Mouse (Mus musculus): ENCODE data around the gene Mex3a. TPM values are rescaled to one million over a fixed set of nuclear protein-coding genes. Genes with fewer than 3 reads are reported as not detected.

Gene Mex3a
- total RNA-seq, 2 experiments from 2014 or later = 0.15 to 0.20 TPM

GRCm38 (mm10) chr3:88559596-88559995 is 27.4 kb downstream of the Mex3a start:
- Histone ChIP-seq H3K4me3 (no peak overlapping the region), H3K27ac (no peak overlapping the region)
- intact Hi-C loops (cut with DNase I) = no loop called here
- DNase-seq = no peak
- TF ChIP-seq CTCF (IDR thresholded peaks at IDR 0.05) = no peak

- DNase-seq = no peak
- Histone ChIP-seq H3K4me3 (no peak overlapping the region), H3K27ac (no peak overlapping the region)
- TF ChIP-seq CTCF (IDR thresholded peaks at IDR 0.05) = no peak
- intact Hi-C loops (cut with DNase I) = no loop called here
Observed at GRCm38 (mm10) chr3:88561989-88562388, 29.8 kb downstream of the Mex3a start.

GRCm38 (mm10) chr3:88563442-88563841 is 31.2 kb downstream of the Mex3a start:
- no peak overlapping the region for H3K4me3 ChIP-seq
- DNase-seq = no peak
- intact Hi-C loops (cut with DNase I) = no loop called here
- no peak for TF ChIP-seq CTCF (IDR thresholded peaks at IDR 0.05)
- peak overlapping the region; percentile 49 for H3K27ac ChIP-seq

GRCm38 (mm10) chr3:88563966-88564365 is 31.8 kb downstream of the Mex3a start:
- no peak for DNase-seq
- intact Hi-C loops (cut with DNase I) = no loop called here
- Histone ChIP-seq H3K27ac (peak overlapping the region; percentile 49), H3K4me3 (no peak overlapping the region)
- no peak for TF ChIP-seq CTCF (IDR thresholded peaks at IDR 0.05)

- Histone ChIP-seq H3K4me3 (no peak overlapping the region), H3K27ac (peak overlapping the region; percentile 71)
- no peak for TF ChIP-seq CTCF (IDR thresholded peaks at IDR 0.05)
- DNase-seq = peak; percentile 54
- intact Hi-C loops (cut with DNase I) = no loop called here
Observed at GRCm38 (mm10) chr3:88566116-88566515, 33.9 kb downstream of the Mex3a start.

GRCm38 (mm10) chr3:88566536-88567061 is 34.4 kb downstream of the Mex3a start:
- DNase-seq = peak; percentile 48
- TF ChIP-seq CTCF (IDR thresholded peaks at IDR 0.05) = no peak
- no peak overlapping the region for H3K4me3 ChIP-seq
- intact Hi-C loops (cut with DNase I) = no loop called here
- H3K27ac ChIP-seq = peak overlapping the region; percentile 71

- peak overlapping the region; percentile 63 for H3K27ac ChIP-seq
- intact Hi-C loops (cut with DNase I) = no loop called here
- TF ChIP-seq CTCF (IDR thresholded peaks at IDR 0.05) = no peak
- H3K4me3 ChIP-seq = no peak overlapping the region
- no peak for DNase-seq
Observed at GRCm38 (mm10) chr3:88567892-88568291, 35.7 kb downstream of the Mex3a start.

- no peak for DNase-seq
- H3K4me3 ChIP-seq = no peak overlapping the region
- intact Hi-C loops (cut with DNase I) = no loop called here
- no peak for TF ChIP-seq CTCF (IDR thresholded peaks at IDR 0.05)
- peak overlapping the region; percentile 63 for H3K27ac ChIP-seq
Observed at GRCm38 (mm10) chr3:88568615-88569014, 36.4 kb downstream of the Mex3a start.

GRCm38 (mm10) chr3:88569093-88569492 is 36.9 kb downstream of the Mex3a start:
- peak overlapping the region; percentile 63; the same call in 1 of the 2 replicates for H3K27ac ChIP-seq
- intact Hi-C loops (cut with DNase I) = no loop called here
- no peak for DNase-seq
- no peak overlapping the region for H3K4me3 ChIP-seq
- TF ChIP-seq CTCF (IDR thresholded peaks at IDR 0.05) = no peak

GRCm38 (mm10) chr3:88569694-88570093 is 37.5 kb downstream of the Mex3a start:
- Histone ChIP-seq H3K4me3 (no peak overlapping the region), H3K27ac (no peak overlapping the region)
- DNase-seq = peak; percentile 55
- no peak for TF ChIP-seq CTCF (IDR thresholded peaks at IDR 0.05)
- intact Hi-C loops (cut with DNase I) = no loop called here

GRCm38 (mm10) chr3:88570341-88570740 is 38.1 kb downstream of the Mex3a start:
- no peak for TF ChIP-seq CTCF (IDR thresholded peaks at IDR 0.05)
- DNase-seq = no peak
- no peak overlapping the region for H3K27ac ChIP-seq
- intact Hi-C loops (cut with DNase I) = no loop called here
- no peak overlapping the region for H3K4me3 ChIP-seq

GRCm38 (mm10) chr3:88571856-88572255 is 39.7 kb downstream of the Mex3a start:
- Histone ChIP-seq H3K27ac (no peak overlapping the region), H3K4me3 (no peak overlapping the region)
- intact Hi-C loops (cut with DNase I) = no loop called here
- no peak for TF ChIP-seq CTCF (IDR thresholded peaks at IDR 0.05)
- DNase-seq = no peak

GRCm38 (mm10) chr3:88572835-88573234 is 40.6 kb downstream of the Mex3a start:
- Histone ChIP-seq H3K27ac (no peak overlapping the region), H3K4me3 (no peak overlapping the region)
- intact Hi-C loops (cut with DNase I) = no loop called here
- TF ChIP-seq CTCF (IDR thresholded peaks at IDR 0.05) = no peak
- no peak for DNase-seq

GRCm38 (mm10) chr3:88573810-88574209 is 41.6 kb downstream of the Mex3a start:
- H3K27ac ChIP-seq = no peak overlapping the region
- no peak overlapping the region for H3K4me3 ChIP-seq
- no peak for DNase-seq
- intact Hi-C loops (cut with DNase I) = no loop called here
- no peak for TF ChIP-seq CTCF (IDR thresholded peaks at IDR 0.05)
